Mouse (Mus musculus): ENCODE results near the gene Tmem132c. TPM values are rescaled to one million over a fixed set of nuclear protein-coding genes. Genes with fewer than 3 reads are reported as not detected.

Tmem132c gene
- polyA plus RNA-seq, 1 experiment from 2014 or later = 21.1 TPM

DNA sequence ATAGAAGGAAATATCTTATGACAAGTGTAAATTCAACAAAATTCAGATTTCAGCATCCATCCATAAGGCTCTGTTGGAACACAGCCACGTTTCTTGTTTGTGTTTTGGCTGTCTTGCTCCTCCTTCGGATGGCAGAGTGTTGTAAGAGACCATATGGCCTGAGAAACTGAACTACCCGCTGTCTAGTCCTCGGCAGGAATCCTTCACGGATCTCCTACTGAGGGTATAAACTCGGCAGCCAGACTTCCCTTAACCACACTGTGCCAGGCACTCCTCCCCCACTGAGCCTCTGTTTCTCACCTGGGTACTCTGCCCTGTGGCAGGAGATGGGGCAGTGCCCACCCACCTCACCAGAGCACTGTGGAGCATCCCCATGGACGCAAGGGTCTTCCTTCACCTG lies 174.9 kb downstream of the Tmem132c start:
- DNase-seq (ENCODE audit: low spot score) (no peak), ATAC-seq (ENCODE audit: low FRiP score) (no peak)
- no peak overlapping the region for H3K27ac ChIP-seq (ENCODE audit: low read depth, low read length)
- H3K9ac ChIP-seq (ENCODE audit: low read depth, low read length) = no peak overlapping the region
- H3K27me3 ChIP-seq (ENCODE audit: control insufficient read depth, insufficient read depth, low read length) = no peaks in the 10 kb centered on the region
- WGBS = 63% methylated on average over 7 of the region's 7 CpGs
- no peak overlapping the region for H3K4me2 ChIP-seq (replicated peaks; ENCODE audit: low read depth, low read length)
- no peak overlapping the region for H3K4me3 ChIP-seq (ENCODE audit: low read depth, low read length)
- H3K9me3 ChIP-seq (ENCODE audit: control insufficient read depth, low read length) = no peaks in the 10 kb centered on the region
- no peaks in the 10 kb centered on the region for H3K36me3 ChIP-seq (ENCODE audit: control insufficient read depth, insufficient read depth, low read length)
- no peaks in the 10 kb centered on the region for H3K4me1 ChIP-seq (replicated peaks; ENCODE audit: control insufficient read depth, insufficient read depth, low read length)

DNA sequence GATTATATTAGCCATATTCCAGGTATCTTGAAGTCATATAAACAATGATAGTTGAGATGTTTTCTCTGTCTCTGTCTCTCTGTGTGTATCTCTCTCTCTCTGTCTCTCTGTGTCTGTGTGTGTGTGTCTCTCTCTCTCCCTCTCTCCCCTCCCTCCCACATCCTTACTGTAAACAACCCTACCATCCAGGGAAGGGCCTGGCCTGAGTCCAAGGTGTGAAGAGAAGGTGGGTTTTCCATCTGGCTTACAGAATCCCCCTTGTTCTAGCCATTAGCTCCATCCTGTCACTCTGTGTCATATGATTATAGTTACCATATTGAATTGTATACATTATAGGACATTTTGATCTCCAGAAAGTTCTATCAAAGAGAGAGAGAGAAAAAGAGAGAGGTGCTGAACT lies 182.3 kb downstream of the Tmem132c start:
- no peak for ATAC-seq (ENCODE audit: low FRiP score)
- Histone ChIP-seq H3K4me2 (replicated peaks; ENCODE audit: low read depth, low read length) (no peak overlapping the region), H3K9ac (ENCODE audit: low read depth, low read length) (no peak overlapping the region), H3K27ac (ENCODE audit: low read depth, low read length) (no peak overlapping the region), H3K4me3 (ENCODE audit: low read depth, low read length) (no peak overlapping the region), H3K4me1 (replicated peaks; ENCODE audit: control insufficient read depth, insufficient read depth, low read length) (no peaks in the 10 kb centered on the region), H3K36me3 (ENCODE audit: control insufficient read depth, insufficient read depth, low read length) (no peaks in the 10 kb centered on the region), H3K27me3 (ENCODE audit: control insufficient read depth, insufficient read depth, low read length) (no peaks in the 10 kb centered on the region), H3K9me3 (ENCODE audit: control insufficient read depth, low read length) (no peaks in the 10 kb centered on the region)
- no peak for DNase-seq (ENCODE audit: low spot score)

DNA sequence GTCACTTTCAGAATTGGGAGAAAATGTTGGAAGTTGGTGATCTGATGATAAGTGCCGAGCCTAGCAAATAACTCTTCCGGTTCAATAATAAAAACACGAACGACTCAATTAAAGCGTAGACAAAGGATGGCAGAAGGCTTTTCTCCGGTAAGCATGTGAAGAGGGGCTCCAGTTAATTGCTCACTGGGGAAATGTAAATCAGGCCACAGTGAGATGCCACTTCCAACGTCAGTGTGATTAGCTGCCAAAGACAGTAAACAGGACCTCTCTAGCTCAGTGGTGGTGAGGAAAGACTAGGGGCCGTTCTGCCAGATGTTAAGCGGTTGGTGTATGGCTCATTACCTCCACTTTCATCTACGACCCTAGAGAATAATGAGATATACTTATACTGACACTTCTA lies 187.5 kb downstream of the Tmem132c start:
- ATAC-seq (ENCODE audit: low FRiP score) (no peak), DNase-seq (ENCODE audit: low spot score) (no peak)
- 66% methylated on average over 10 of the region's 10 CpGs for WGBS
- no peaks in the 10 kb centered on the region for H3K36me3 ChIP-seq (ENCODE audit: control insufficient read depth, insufficient read depth, low read length)
- H3K9me3 ChIP-seq (ENCODE audit: control insufficient read depth, low read length) = no peaks in the 10 kb centered on the region
- no peak overlapping the region for H3K27ac ChIP-seq (ENCODE audit: low read depth, low read length)
- H3K27me3 ChIP-seq (ENCODE audit: control insufficient read depth, insufficient read depth, low read length) = no peaks in the 10 kb centered on the region
- H3K4me3 ChIP-seq (ENCODE audit: low read depth, low read length) = no peak overlapping the region
- H3K9ac ChIP-seq (ENCODE audit: low read depth, low read length) = no peak overlapping the region
- no peak overlapping the region for H3K4me2 ChIP-seq (replicated peaks; ENCODE audit: low read depth, low read length)
- H3K4me1 ChIP-seq (replicated peaks; ENCODE audit: control insufficient read depth, insufficient read depth, low read length) = no peaks in the 10 kb centered on the region

DNA sequence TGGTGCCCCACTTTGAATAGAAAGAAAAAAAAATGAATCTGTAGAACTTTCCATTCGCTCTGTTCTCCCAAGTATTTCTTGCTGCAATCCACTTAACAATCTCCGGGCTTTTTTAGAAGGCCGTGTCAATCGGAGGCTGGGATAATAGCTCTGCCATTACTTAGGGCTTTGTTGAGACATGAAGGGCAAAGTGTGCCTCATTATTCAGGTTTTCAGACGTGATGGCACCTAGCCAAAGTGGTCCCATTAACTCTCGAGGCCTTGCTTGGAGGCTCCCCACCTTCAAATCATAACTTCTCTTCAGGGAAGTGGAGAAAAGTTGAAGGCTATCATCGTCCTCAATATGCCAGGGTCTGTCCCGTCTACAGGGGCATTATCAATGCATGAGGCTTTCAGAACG lies 190.0 kb downstream of the Tmem132c start:
- H3K4me2 ChIP-seq (replicated peaks; ENCODE audit: low read depth, low read length) = no peak overlapping the region
- H3K4me3 ChIP-seq (ENCODE audit: low read depth, low read length) = no peak overlapping the region
- ATAC-seq (ENCODE audit: low FRiP score) (no peak), DNase-seq (ENCODE audit: low spot score) (no peak)
- H3K9me3 ChIP-seq (ENCODE audit: control insufficient read depth, low read length) = no peaks in the 10 kb centered on the region
- H3K9ac ChIP-seq (ENCODE audit: low read depth, low read length) = no peak overlapping the region
- H3K4me1 ChIP-seq (replicated peaks; ENCODE audit: control insufficient read depth, insufficient read depth, low read length) = no peaks in the 10 kb centered on the region
- no peak overlapping the region for H3K27ac ChIP-seq (ENCODE audit: low read depth, low read length)
- no peaks in the 10 kb centered on the region for H3K36me3 ChIP-seq (ENCODE audit: control insufficient read depth, insufficient read depth, low read length)
- H3K27me3 ChIP-seq (ENCODE audit: control insufficient read depth, insufficient read depth, low read length) = no peaks in the 10 kb centered on the region
- 85% methylated on average over 9 of the region's 9 CpGs for WGBS

DNA sequence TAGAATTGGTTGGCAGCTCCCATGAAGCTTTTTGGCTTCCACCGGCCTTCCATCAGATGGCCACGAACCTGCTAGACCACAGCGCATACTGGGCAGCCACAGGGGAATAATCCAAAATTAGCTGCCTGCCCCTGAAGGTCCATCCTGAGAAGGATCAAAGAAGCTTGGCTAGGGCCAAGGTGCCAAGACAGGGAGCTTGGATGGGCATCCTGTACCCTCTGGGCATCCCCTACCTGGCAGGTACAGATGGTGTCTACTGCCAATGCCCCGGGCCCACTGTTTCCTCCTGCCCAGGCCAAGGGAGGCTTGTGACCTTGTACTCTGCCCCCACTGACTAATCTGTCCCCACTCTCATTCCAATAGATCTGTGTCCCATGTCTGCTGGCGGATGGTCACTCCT lies 195.2 kb downstream of the Tmem132c start:
- no peak for ATAC-seq (ENCODE audit: low FRiP score)
- H3K27me3 ChIP-seq (ENCODE audit: control insufficient read depth, insufficient read depth, low read length) = no peaks in the 10 kb centered on the region
- no peak overlapping the region for H3K4me3 ChIP-seq (ENCODE audit: low read depth, low read length)
- H3K27ac ChIP-seq (ENCODE audit: low read depth, low read length) = no peak overlapping the region
- H3K36me3 ChIP-seq (ENCODE audit: control insufficient read depth, insufficient read depth, low read length) = no peaks in the 10 kb centered on the region
- DNase-seq (ENCODE audit: low spot score) = no peak
- H3K4me1 ChIP-seq (replicated peaks; ENCODE audit: control insufficient read depth, insufficient read depth, low read length) = no peaks in the 10 kb centered on the region
- no peak overlapping the region for H3K9ac ChIP-seq (ENCODE audit: low read depth, low read length)
- H3K9me3 ChIP-seq (ENCODE audit: control insufficient read depth, low read length) = no peaks in the 10 kb centered on the region
- WGBS = 89% methylated on average over 5 of the region's 5 CpGs
- no peak overlapping the region for H3K4me2 ChIP-seq (replicated peaks; ENCODE audit: low read depth, low read length)

DNA sequence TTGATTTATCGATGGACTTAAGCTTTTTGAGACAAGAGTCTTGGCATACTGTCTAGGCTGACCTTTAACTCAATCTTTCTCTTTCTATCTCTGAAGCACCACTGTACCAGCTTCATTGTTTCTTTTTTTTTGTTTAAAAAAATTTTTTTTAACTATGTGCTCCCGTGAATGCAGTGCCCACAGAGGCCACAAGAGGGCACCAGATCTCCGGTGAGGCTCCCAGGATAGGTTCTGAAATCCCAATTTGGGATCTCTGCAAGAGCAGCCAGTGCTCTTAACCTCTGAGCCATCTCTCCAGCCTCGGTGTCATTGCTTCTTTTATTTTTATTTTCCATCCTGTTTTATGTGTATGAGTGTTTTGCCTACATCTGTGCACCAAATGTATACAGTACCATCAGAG lies 197.0 kb downstream of the Tmem132c start:
- no peaks in the 10 kb centered on the region for H3K27me3 ChIP-seq (ENCODE audit: control insufficient read depth, insufficient read depth, low read length)
- no peaks in the 10 kb centered on the region for H3K36me3 ChIP-seq (ENCODE audit: control insufficient read depth, insufficient read depth, low read length)
- H3K9me3 ChIP-seq (ENCODE audit: control insufficient read depth, low read length) = no peaks in the 10 kb centered on the region
- ATAC-seq (ENCODE audit: low FRiP score) (no peak), DNase-seq (ENCODE audit: low spot score) (no peak)
- no peak overlapping the region for H3K27ac ChIP-seq (ENCODE audit: low read depth, low read length)
- H3K9ac ChIP-seq (ENCODE audit: low read depth, low read length) = no peak overlapping the region
- H3K4me1 ChIP-seq (replicated peaks; ENCODE audit: control insufficient read depth, insufficient read depth, low read length) = no peaks in the 10 kb centered on the region
- 94% methylated on average over 4 of the region's 4 CpGs for WGBS
- H3K4me2 ChIP-seq (replicated peaks; ENCODE audit: low read depth, low read length) = no peak overlapping the region
- H3K4me3 ChIP-seq (ENCODE audit: low read depth, low read length) = no peak overlapping the region

DNA sequence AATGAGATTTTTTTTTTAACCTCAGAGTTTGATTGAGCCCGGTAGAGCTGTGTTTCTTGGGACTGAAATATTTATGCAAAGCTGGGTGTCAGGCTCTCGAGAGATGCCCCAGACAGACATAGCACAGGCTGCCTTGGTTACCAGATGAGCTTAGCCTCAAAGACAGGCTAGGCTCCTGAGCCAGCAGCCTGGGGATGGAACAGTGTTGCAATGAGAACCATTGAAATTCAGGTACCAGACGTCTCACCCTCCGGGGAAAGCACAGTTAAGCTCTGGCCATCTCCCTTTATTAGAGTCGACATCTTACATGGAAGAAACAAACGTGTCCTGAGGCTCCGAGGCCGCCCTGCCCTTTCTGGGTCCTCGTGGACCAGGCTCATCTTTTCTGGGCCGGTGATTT lies 200.4 kb downstream of the Tmem132c start:
- 52% methylated on average over 10 of the region's 10 CpGs for WGBS
- Histone ChIP-seq H3K4me2 (replicated peaks; ENCODE audit: low read depth, low read length) (no peak overlapping the region), H3K36me3 (ENCODE audit: control insufficient read depth, insufficient read depth, low read length) (no peaks in the 10 kb centered on the region), H3K9me3 (ENCODE audit: control insufficient read depth, low read length) (no peaks in the 10 kb centered on the region), H3K27me3 (ENCODE audit: control insufficient read depth, insufficient read depth, low read length) (no peaks in the 10 kb centered on the region), H3K27ac (ENCODE audit: low read depth, low read length) (no peak overlapping the region), H3K9ac (ENCODE audit: low read depth, low read length) (no peak overlapping the region), H3K4me1 (replicated peaks; ENCODE audit: control insufficient read depth, insufficient read depth, low read length) (no peaks in the 10 kb centered on the region), H3K4me3 (ENCODE audit: low read depth, low read length) (no peak overlapping the region)
- no peak for DNase-seq (ENCODE audit: low spot score)
- ATAC-seq (ENCODE audit: low FRiP score) = no peak

DNA sequence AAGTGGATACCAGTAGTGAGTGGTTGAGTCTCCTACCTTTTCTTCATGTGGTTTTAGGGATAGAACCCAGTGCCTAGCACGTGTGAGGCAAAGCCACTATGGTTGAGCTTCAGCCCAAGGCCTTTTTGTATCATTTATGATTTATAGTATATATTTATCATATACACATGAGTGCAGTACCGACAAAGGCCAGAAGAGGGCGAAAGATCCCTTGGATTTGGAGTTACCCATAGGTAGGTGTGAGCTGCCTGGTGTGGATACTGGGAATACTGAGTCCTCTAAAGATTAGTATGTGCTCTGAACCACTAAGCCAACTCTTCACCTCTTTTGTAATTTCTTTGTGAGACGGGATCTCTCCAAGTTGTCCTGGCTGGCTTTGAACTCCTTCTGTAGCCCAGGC lies 212.0 kb downstream of the Tmem132c start:
- Histone ChIP-seq H3K27ac (ENCODE audit: low read depth, low read length) (no peak overlapping the region), H3K4me3 (ENCODE audit: low read depth, low read length) (no peak overlapping the region), H3K9me3 (ENCODE audit: control insufficient read depth, low read length) (no peaks in the 10 kb centered on the region), H3K4me2 (replicated peaks; ENCODE audit: low read depth, low read length) (no peak overlapping the region), H3K36me3 (ENCODE audit: control insufficient read depth, insufficient read depth, low read length) (no peaks in the 10 kb centered on the region), H3K9ac (ENCODE audit: low read depth, low read length) (no peak overlapping the region), H3K27me3 (ENCODE audit: control insufficient read depth, insufficient read depth, low read length) (no peaks in the 10 kb centered on the region), H3K4me1 (replicated peaks; ENCODE audit: control insufficient read depth, insufficient read depth, low read length) (no peaks in the 10 kb centered on the region)
- ATAC-seq (ENCODE audit: low FRiP score) = no peak
- peak; percentile 62 for DNase-seq (ENCODE audit: low spot score)
- WGBS = 31% methylated on average over 4 of the region's 4 CpGs

DNA sequence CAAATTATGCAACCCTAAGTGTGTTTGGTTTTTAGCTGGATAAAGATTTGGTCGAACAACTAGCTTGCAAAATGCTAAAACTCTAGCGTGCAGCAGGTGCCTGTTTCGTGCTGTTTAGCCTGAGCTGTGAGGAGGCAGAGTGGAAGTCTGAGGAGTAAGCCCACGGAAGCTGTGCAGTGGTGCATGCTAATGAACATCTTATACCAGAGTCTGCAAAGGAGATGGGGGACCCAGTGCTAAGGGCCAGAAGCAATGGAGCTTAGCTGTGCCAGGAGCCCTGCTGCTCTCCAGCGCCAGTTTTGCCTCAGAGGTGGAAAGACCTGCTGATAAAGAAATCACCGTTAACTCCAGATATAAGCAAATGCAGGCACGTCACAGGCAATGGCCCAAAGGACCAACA lies 212.5 kb downstream of the Tmem132c start:
- Histone ChIP-seq H3K9ac (ENCODE audit: low read depth, low read length) (no peak overlapping the region), H3K4me3 (ENCODE audit: low read depth, low read length) (no peak overlapping the region), H3K4me1 (replicated peaks; ENCODE audit: control insufficient read depth, insufficient read depth, low read length) (no peaks in the 10 kb centered on the region), H3K36me3 (ENCODE audit: control insufficient read depth, insufficient read depth, low read length) (no peaks in the 10 kb centered on the region), H3K4me2 (replicated peaks; ENCODE audit: low read depth, low read length) (no peak overlapping the region), H3K9me3 (ENCODE audit: control insufficient read depth, low read length) (no peaks in the 10 kb centered on the region), H3K27ac (ENCODE audit: low read depth, low read length) (no peak overlapping the region), H3K27me3 (ENCODE audit: control insufficient read depth, insufficient read depth, low read length) (no peaks in the 10 kb centered on the region)
- ATAC-seq (ENCODE audit: low FRiP score) (no peak), DNase-seq (ENCODE audit: low spot score) (no peak)
- WGBS = 86% methylated on average over 7 of the region's 7 CpGs

All from hindbrain, embryonic 11.5 days (tissue).